Mouse (Mus musculus) neural tube, embryonic 14.5 days (tissue): ENCODE measurements around the gene Patj. TPM values are rescaled to one million over a fixed set of nuclear protein-coding genes. Genes with fewer than 3 reads are reported as not detected.

Experiments
- ATAC-seq: fragments of 200-750 bp; cut with Nextera tagmentation; 2 replicates; pipeline ENCODE4 v1.8.0; 2017; ENCODE audit warnings: low read depth, mild to moderate bottlenecking, moderate TSS enrichment, moderate library complexity
- H3K27ac ChIP-seq: fragments of 300-500 bp; sonication (generic); 2 replicates; pipeline ENCODE4 v1.5.1; 2014; ENCODE audit warnings: low read depth, mild to moderate bottlenecking, control low read depth, low read length, moderate library complexity, mixed read lengths
- H3K27me3 ChIP-seq: fragments of 300-500 bp; sonication (generic); 2 replicates; pipeline ENCODE4 v1.6.1; 2014; ENCODE audit warnings: low read length; ENCODE audit not compliant: control insufficient read depth, insufficient read depth
- H3K36me3 ChIP-seq: fragments of 300-500 bp; sonication (generic); 2 replicates; pipeline ENCODE4 v1.6.1; 2014; ENCODE audit warnings: low read length, mixed read lengths; ENCODE audit not compliant: control insufficient read depth, insufficient read depth
- H3K4me1 ChIP-seq: fragments of 300-500 bp; sonication (generic); 2 replicates; pipeline ENCODE4 v1.6.1; 2014; ENCODE audit warnings: low read length; ENCODE audit not compliant: control insufficient read depth, insufficient read depth
- H3K4me2 ChIP-seq: fragments of 300-500 bp; sonication (generic); 2 replicates; pipeline ENCODE4 v1.6.1; 2014; ENCODE audit warnings: mild to moderate bottlenecking, low read depth, low read length, control low read depth
- H3K4me3 ChIP-seq: fragments of 300-500 bp; sonication (generic); 2 replicates; pipeline ENCODE4 v1.5.1; 2014; ENCODE audit warnings: low read depth, low read length, control low read depth, mixed read lengths
- H3K9ac ChIP-seq: fragments of 300-500 bp; sonication (generic); replicated peaks from 2 replicates; pipeline ENCODE4 v1.6.1; 2014; ENCODE audit warnings: low read depth, mild to moderate bottlenecking, control low read depth, low read length, mixed read lengths
- H3K9me3 ChIP-seq: fragments of 300-500 bp; sonication (generic); 2 replicates; pipeline ENCODE4 v1.6.1; 2016; ENCODE audit warnings: low read length; ENCODE audit not compliant: control insufficient read depth
- WGBS: fragments of 180-500 bp; shearing (Covaris S2); extraction: QIAGEN DNeasy Blood & Tissue Kit; methylation state at CpG from one replicate; pipeline ENCODE4 v1.1.7; 2014; 5-methylcytosine and 5-hydroxymethylcytosine counted together
- polyA plus RNA-seq: library from polyadenylated mRNA; unstranded; fragments of >200 nt; fragmentation: Nextera tagmentation; extraction: Ambion mirVana; gene quantifications from 2 replicates; pipeline ENCODE4 v1.2.1, GENCODE M21; 2014

Gene Patj
- polyA plus RNA-seq, 1 experiment from 2014 or later: 7.7 TPM

DNA sequence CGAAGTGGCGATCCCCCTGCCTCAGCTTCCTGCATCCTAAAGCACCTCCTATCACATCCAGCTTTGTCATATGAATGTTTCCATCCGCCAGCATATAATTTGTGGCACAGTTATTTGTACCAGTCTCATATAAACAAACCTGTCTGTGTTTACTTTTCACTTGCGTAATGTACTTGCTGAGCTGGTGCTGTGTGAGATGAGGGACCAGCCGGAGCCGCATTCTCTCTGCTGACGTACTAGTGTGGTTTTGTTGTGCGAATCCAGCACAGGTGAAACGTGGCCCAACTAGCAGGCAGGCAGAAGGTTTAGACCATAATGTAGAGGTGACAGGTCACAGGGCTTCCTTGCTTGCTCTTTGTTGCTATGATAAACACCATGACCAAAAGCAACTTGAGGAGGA is 171.9 kb downstream of the Patj start:
- H3K4me3 ChIP-seq: no peak overlapping the region
- H3K36me3 ChIP-seq: no peaks in the 10 kb centered on the region
- no peak overlapping the region for H3K4me2 ChIP-seq
- no peak overlapping the region for H3K9ac ChIP-seq
- no peaks in the 10 kb centered on the region for H3K9me3 ChIP-seq
- H3K27me3 ChIP-seq: no peaks in the 10 kb centered on the region
- 94% methylated on average over 9 of the region's 9 CpGs for WGBS
- H3K27ac ChIP-seq: no peak overlapping the region
- ATAC-seq: no peak
- no peaks in the 10 kb centered on the region for H3K4me1 ChIP-seq

DNA sequence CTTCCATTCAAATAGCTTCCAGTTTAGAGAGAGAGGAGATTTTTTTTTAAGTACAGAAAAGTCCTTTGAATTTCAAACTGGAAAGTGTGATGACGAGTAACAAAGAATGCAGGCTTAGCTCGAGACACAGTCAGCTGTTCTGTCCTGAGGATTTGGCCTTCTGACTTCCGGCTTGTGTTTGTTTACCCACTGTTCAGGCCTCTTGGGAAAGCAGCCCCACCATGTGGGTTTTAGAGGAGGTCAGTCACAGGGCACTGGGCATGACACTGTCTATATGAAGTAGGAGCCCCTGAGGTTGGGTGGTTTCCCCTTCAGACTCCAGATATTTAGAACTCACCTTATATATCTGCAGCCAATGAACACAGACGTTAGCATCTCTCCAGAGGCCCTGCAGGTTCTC is 174.3 kb downstream of the Patj start:
- H3K4me3 ChIP-seq: no peak overlapping the region
- ATAC-seq: no peak
- no peaks in the 10 kb centered on the region for H3K4me1 ChIP-seq
- H3K9me3 ChIP-seq: no peaks in the 10 kb centered on the region
- WGBS: 55% methylated on average over 4 of the region's 4 CpGs
- no peak overlapping the region for H3K27ac ChIP-seq
- H3K27me3 ChIP-seq: no peaks in the 10 kb centered on the region
- H3K9ac ChIP-seq: no peak overlapping the region
- no peaks in the 10 kb centered on the region for H3K36me3 ChIP-seq
- H3K4me2 ChIP-seq: no peak overlapping the region

DNA sequence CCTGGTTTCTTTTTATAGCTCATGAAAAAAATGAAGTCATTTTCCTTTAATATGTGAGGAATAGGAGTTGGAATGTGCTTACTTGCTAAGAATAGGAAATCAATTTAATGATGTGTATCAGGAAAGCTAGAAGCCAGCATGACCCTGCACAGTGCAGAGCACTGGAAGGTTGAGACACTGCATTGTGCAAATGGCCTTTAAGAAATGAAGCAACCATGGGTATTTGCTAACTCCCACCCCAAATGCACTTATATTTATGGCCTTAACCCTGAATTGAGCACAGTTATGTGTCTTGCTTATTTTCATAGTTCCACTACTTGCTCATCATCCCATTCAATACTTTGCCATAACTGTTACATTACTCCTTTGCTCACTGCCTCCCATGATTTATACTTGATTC is 181.7 kb downstream of the Patj start:
- no peak overlapping the region for H3K4me2 ChIP-seq
- no peak overlapping the region for H3K4me3 ChIP-seq
- no peaks in the 10 kb centered on the region for H3K9me3 ChIP-seq
- 0 out of 2 replicates have a peak, but pooled peaks have one; percentile 20 for ATAC-seq
- no peaks in the 10 kb centered on the region for H3K27me3 ChIP-seq
- no peak overlapping the region for H3K27ac ChIP-seq
- no peaks in the 10 kb centered on the region for H3K36me3 ChIP-seq
- no peak overlapping the region for H3K9ac ChIP-seq
- H3K4me1 ChIP-seq: peaks cover 12% of the 10 kb centered on the region

DNA sequence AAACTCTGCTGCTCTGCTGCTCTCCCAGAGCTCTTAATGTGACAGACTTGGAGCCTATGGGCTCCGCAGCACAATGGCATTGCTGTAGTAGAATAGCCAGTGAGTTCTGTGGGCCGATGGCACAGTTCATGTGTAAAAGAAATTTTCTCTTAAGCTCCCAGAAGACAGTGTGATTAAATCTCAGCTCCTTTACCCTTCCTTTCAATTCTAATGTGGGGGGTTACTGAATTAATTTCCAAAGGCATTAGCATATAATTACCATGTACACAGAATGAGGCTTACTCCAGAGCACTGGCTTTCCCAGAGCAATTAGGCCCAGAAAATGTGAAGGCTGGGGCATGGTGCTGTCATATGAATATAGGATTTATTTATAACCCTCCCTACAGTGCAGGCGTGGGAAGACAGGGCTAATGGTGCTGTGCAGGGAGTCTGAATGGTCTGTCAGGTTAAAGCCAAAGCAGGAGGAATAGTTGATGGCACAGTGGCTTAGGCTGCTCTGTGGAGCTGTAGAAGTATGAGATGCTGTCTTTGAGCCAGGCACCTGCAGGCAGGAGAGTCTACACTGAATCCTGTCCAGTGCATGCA is 182.5 kb downstream of the Patj start:
- no peak overlapping the region for H3K4me2 ChIP-seq
- no peak overlapping the region for H3K9ac ChIP-seq
- H3K36me3 ChIP-seq: no peaks in the 10 kb centered on the region
- H3K27me3 ChIP-seq: no peaks in the 10 kb centered on the region
- 19% methylated on average over 3 of the region's 3 CpGs for WGBS
- peaks cover 12% of the 10 kb centered on the region for H3K4me1 ChIP-seq
- no peaks in the 10 kb centered on the region for H3K9me3 ChIP-seq
- peak overlapping the region; percentile 52; the same call in 1 of the 2 replicates for H3K27ac ChIP-seq
- no peak overlapping the region for H3K4me3 ChIP-seq
- ATAC-seq: peak; percentile 95

DNA sequence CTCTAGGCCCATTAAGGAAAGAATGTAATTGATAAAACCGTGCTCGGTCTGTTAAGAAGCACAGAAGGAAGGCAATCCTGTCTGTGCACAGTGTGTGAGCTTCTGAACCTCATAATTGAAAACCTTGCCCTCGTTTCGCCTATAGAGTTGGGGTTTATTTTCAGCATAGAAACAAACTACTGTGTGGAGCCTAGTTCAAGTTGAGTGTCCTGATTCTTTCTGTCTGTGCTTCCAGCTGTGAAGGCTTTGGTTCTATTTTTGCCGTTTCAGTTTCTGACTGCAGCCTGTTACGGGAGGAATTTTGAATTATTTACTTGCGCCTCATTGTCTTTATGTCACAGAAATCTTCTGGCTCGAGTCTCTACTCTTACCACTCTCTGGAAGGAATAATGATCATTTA is 185.9 kb downstream of the Patj start:
- 61% methylated on average over 8 of the region's 8 CpGs for WGBS
- Histone ChIP-seq H3K36me3 (no peaks in the 10 kb centered on the region), H3K9ac (no peak overlapping the region), H3K27ac (no peak overlapping the region), H3K9me3 (no peaks in the 10 kb centered on the region), H3K27me3 (no peaks in the 10 kb centered on the region), H3K4me3 (no peak overlapping the region), H3K4me2 (no peak overlapping the region), H3K4me1 (peaks cover 12% of the 10 kb centered on the region)
- no peak for ATAC-seq

DNA sequence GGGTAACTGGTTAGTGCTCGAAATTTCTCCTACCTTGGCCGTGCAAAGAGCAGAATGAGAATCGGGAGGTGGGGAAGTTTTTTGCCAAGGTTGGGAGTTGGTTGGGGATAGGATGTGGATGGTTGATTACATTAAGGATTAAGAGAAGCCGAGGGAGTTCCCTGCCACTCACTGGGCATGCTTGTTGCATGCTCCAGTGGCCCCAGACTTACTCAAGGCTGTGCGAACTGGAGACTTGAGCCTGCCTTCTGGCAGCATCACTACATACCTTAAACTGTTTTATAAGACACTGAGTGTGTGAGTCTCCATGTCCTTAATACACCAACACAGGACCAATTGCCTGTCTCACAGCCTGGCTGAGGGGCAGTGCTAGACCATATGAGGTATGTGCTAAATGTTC is 188.4 kb downstream of the Patj start:
- Histone ChIP-seq H3K4me3 (no peak overlapping the region), H3K27me3 (no peaks in the 10 kb centered on the region), H3K36me3 (no peaks in the 10 kb centered on the region), H3K9me3 (no peaks in the 10 kb centered on the region), H3K4me2 (no peak overlapping the region), H3K4me1 (no peaks in the 10 kb centered on the region), H3K9ac (no peak overlapping the region), H3K27ac (no peak overlapping the region)
- ATAC-seq: no peak
- 91% methylated on average over 5 of the region's 5 CpGs for WGBS

DNA sequence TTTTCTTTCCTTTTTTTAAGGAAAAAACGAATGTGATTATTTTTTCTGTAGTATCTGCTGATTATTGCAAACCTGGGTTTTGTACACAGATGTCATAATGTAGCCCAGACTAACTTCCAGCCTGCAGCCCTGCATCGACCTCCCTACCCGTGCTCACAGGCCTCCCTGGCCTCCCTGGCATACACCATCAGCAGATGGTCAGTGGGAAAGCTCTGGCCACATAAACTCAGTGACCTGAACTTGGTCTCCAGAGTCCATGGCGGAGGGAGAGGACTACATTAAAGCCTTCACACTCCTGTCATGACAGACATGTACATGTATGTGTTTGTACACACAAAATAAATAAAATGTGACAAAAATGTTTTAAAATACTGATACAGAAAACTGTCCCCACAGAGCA is 190.7 kb downstream of the Patj start:
- H3K9ac ChIP-seq: no peak overlapping the region
- ATAC-seq: no peak
- H3K36me3 ChIP-seq: no peaks in the 10 kb centered on the region
- H3K4me3 ChIP-seq: no peak overlapping the region
- WGBS: 86% methylated on average over 4 of the region's 4 CpGs
- H3K9me3 ChIP-seq: no peaks in the 10 kb centered on the region
- H3K4me2 ChIP-seq: no peak overlapping the region
- no peaks in the 10 kb centered on the region for H3K27me3 ChIP-seq
- no peak overlapping the region for H3K27ac ChIP-seq
- no peaks in the 10 kb centered on the region for H3K4me1 ChIP-seq

DNA sequence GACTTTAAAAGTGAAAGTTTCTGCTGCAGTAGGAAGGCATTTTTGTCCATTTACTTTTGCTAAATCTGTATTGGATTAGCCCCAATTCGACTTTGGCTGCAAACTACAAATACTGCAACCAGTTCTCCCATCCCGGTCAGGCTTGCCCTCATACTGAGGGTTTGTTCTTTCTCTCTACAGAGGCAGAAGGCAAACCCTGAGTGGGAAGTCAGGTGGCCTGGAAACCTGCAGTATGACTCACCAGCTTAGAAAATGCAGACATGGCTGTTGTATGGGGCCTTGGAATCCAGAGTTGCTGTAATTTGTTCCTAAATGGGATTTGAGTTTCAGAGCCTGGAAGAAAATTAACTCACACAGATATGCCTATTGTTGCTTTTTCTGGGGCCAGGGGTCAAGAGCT is 192.1 kb downstream of the Patj start:
- Histone ChIP-seq H3K27ac (no peak overlapping the region), H3K4me2 (no peak overlapping the region), H3K4me3 (no peak overlapping the region), H3K9me3 (no peaks in the 10 kb centered on the region), H3K4me1 (no peaks in the 10 kb centered on the region), H3K36me3 (no peaks in the 10 kb centered on the region), H3K27me3 (no peaks in the 10 kb centered on the region), H3K9ac (no peak overlapping the region)
- WGBS: 83% methylated on average over 2 of the region's 2 CpGs
- ATAC-seq: no peak

DNA sequence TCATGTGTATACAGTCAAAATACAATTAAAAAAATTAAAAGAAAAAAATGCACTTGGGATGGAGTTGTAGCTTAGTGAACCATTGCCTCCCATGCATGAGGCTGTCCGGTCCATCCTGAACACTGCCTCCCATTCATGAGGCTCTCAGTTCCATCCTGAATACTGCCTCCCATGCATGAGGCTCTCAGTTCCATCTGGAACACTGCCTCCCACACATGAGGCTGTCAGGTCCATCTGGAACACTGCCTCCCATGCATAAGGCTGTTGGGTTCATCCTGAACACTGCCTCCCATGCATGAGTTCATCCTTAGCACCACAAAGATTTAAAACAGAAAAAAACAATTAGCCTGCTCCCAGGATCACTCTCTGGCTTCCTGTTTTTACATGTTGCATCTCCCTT is 198.4 kb downstream of the Patj start:
- ATAC-seq: no peak
- peaks cover 5% of the 10 kb centered on the region; the same call in 1 of the 2 replicates for H3K4me1 ChIP-seq
- H3K27ac ChIP-seq: no peak overlapping the region
- H3K4me3 ChIP-seq: no peak overlapping the region
- no peaks in the 10 kb centered on the region for H3K36me3 ChIP-seq
- H3K9me3 ChIP-seq: no peaks in the 10 kb centered on the region
- H3K9ac ChIP-seq: no peak overlapping the region
- no peak overlapping the region for H3K4me2 ChIP-seq
- WGBS: 93% methylated on average over 1 of the region's 1 CpGs
- no peaks in the 10 kb centered on the region for H3K27me3 ChIP-seq
